Mouse (Mus musculus): ENCODE results near the gene Ldlrad1.

Ldlrad1 gene

GRCm38 (mm10) chr4:107208880-107209279 lies at the start of gene Ldlrad1:
TSS of gene Ldlrad1 (plus strand) at chr4:107209180.
- DNase-seq, result no peak

- DNase-seq, result no peak
Measured at GRCm38 (mm10) chr4:107160181-107160580, 48.8 kb upstream of the Ldlrad1 start.

- DNase-seq, result peak; percentile 57
Measured at GRCm38 (mm10) chr4:107163341-107163740, 45.6 kb upstream of the Ldlrad1 start.

- DNase-seq, result peak; percentile 57
Measured at GRCm38 (mm10) chr4:107163756-107164587, 45.0 kb upstream of the Ldlrad1 start.

- DNase-seq, result no peak
Measured at GRCm38 (mm10) chr4:107166700-107167099, 42.3 kb upstream of the Ldlrad1 start.

GRCm38 (mm10) chr4:107167798-107168197 lies 41.2 kb upstream of the Ldlrad1 start:
- DNase-seq, result no peak

GRCm38 (mm10) chr4:107177506-107177905 lies 31.5 kb upstream of the Ldlrad1 start:
- no peak for DNase-seq

- DNase-seq, result peak; percentile 97
Measured at GRCm38 (mm10) chr4:107178182-107178829, 30.7 kb upstream of the Ldlrad1 start, which contains the start of gene Tmem59. TSS of gene Tmem59 (plus strand) at chr4:107178399.

- DNase-seq, result peak; percentile 43
Measured at GRCm38 (mm10) chr4:107178830-107179490, 30.0 kb upstream of the Ldlrad1 start, which contains the start of gene Tceanc2. TSS of gene Tceanc2 (minus strand) at chr4:107179116.

- DNase-seq, result no peak
Measured at GRCm38 (mm10) chr4:107179561-107179960, 29.4 kb upstream of the Ldlrad1 start.

GRCm38 (mm10) chr4:107180746-107181145 lies 28.2 kb upstream of the Ldlrad1 start:
- no peak for DNase-seq

- no peak for DNase-seq
Measured at GRCm38 (mm10) chr4:107181866-107182265, 27.1 kb upstream of the Ldlrad1 start.

- DNase-seq, result no peak
Measured at GRCm38 (mm10) chr4:107182796-107183195, 26.2 kb upstream of the Ldlrad1 start.

GRCm38 (mm10) chr4:107183203-107183602 lies 25.8 kb upstream of the Ldlrad1 start:
- DNase-seq, result no peak

- no peak for DNase-seq
Measured at GRCm38 (mm10) chr4:107185703-107186102, 23.3 kb upstream of the Ldlrad1 start.

GRCm38 (mm10) chr4:107193841-107194240 lies 15.1 kb upstream of the Ldlrad1 start:
- no peak for DNase-seq

- no peak for DNase-seq
Measured at GRCm38 (mm10) chr4:107196454-107196853, 12.5 kb upstream of the Ldlrad1 start.

GRCm38 (mm10) chr4:107198072-107198471 lies 10.9 kb upstream of the Ldlrad1 start:
- DNase-seq, result no peak

GRCm38 (mm10) chr4:107201779-107202178 lies 7.2 kb upstream of the Ldlrad1 start:
- no peak for DNase-seq

- no peak for DNase-seq
Measured at GRCm38 (mm10) chr4:107203001-107203400, 6.0 kb upstream of the Ldlrad1 start.

GRCm38 (mm10) chr4:107207016-107207415 lies 2.0 kb upstream of the Ldlrad1 start:
- DNase-seq, result no peak

- no peak for DNase-seq
Measured at GRCm38 (mm10) chr4:107210483-107211097, 1.6 kb downstream of the Ldlrad1 start.

- DNase-seq, result peak; percentile 20
Measured at GRCm38 (mm10) chr4:107211465-107211864, 2.5 kb downstream of the Ldlrad1 start.
